Mouse (Mus musculus) midbrain, embryonic 13.5 days (tissue): ENCODE measurements at regions not wholly inside any gene's neighbourhood (a gene's known extent, or its start where the extent isn't known, plus 50 kb on each side); places are given as distances from the start of the nearest gene placed in this dataset.

Source experiments
- ATAC-seq: fragments of 200-750 bp; cut with Nextera tagmentation; 2 replicates; pipeline ENCODE4 v1.8.0; 2017; ENCODE audit warnings: mild to moderate bottlenecking, moderate TSS enrichment, moderate library complexity
- H3K27ac ChIP-seq: fragments of 300-500 bp; sonication (generic); 2 replicates; pipeline ENCODE4 v1.5.1; 2015; ENCODE audit warnings: inconsistent platforms, mild to moderate bottlenecking, moderate library complexity
- H3K27me3 ChIP-seq: fragments of 300-500 bp; sonication (generic); 2 replicates; pipeline ENCODE4 v1.6.1; 2015; ENCODE audit warnings: mild to moderate bottlenecking, inconsistent platforms
- H3K36me3 ChIP-seq: fragments of 300-500 bp; sonication (generic); 2 replicates; pipeline ENCODE4 v1.6.1; 2015; ENCODE audit warnings: mild to moderate bottlenecking, inconsistent platforms
- H3K4me1 ChIP-seq: fragments of 300-500 bp; sonication (generic); replicated peaks from 2 replicates; pipeline ENCODE4 v1.6.1; 2015; ENCODE audit warnings: inconsistent platforms
- H3K4me2 ChIP-seq: fragments of 300-500 bp; sonication (generic); replicated peaks from 2 replicates; pipeline ENCODE4 v1.6.1; 2015; ENCODE audit warnings: moderate library complexity, mild to moderate bottlenecking, inconsistent platforms
- H3K4me3 ChIP-seq: fragments of 300-500 bp; sonication (generic); replicated peaks from 2 replicates; pipeline ENCODE4 v1.5.1; 2015; ENCODE audit warnings: mild to moderate bottlenecking, inconsistent platforms
- H3K9ac ChIP-seq: fragments of 300-500 bp; sonication (generic); replicated peaks from 2 replicates; pipeline ENCODE4 v1.6.1; 2015; ENCODE audit warnings: mild to moderate bottlenecking, inconsistent platforms
- H3K9me3 ChIP-seq: fragments of 300-500 bp; sonication (generic); 2 replicates; pipeline ENCODE4 v1.6.1; 2016; ENCODE audit warnings: mild to moderate bottlenecking, inconsistent platforms
- WGBS: fragments of 180-500 bp; shearing (Covaris S2); methylation state at CpG from one replicate; pipeline ENCODE4 v1.1.7; 2015; 5-methylcytosine and 5-hydroxymethylcytosine counted together

GRCm38 (mm10) chr14:66438572-66438971 is 429.6 kb upstream of the Gulo start:
- Histone ChIP-seq H3K36me3 (no peaks in the 10 kb centered on the region), H3K4me2 (no peak overlapping the region), H3K4me1 (no peaks in the 10 kb centered on the region), H3K4me3 (no peak overlapping the region), H3K27ac (no peak overlapping the region), H3K9ac (no peak overlapping the region), H3K9me3 (0 out of 2 replicates have a peak, but pooled peaks cover under 1% of the 10 kb centered on the region), H3K27me3 (no peaks in the 10 kb centered on the region)
- no peak for ATAC-seq
- WGBS: 92% methylated on average over 1 of the region's 1 CpGs

GRCm38 (mm10) chr14:66438001-66438400 is 429.0 kb upstream of the Gulo start:
- Histone ChIP-seq H3K4me2 (no peak overlapping the region), H3K27ac (no peak overlapping the region), H3K4me1 (no peaks in the 10 kb centered on the region), H3K36me3 (no peaks in the 10 kb centered on the region), H3K4me3 (no peak overlapping the region), H3K9ac (no peak overlapping the region), H3K27me3 (no peaks in the 10 kb centered on the region), H3K9me3 (0 out of 2 replicates have a peak, but pooled peaks cover 3% of the 10 kb centered on the region)
- no peak for ATAC-seq
- WGBS: 89% methylated on average over 1 of the region's 1 CpGs

DNA sequence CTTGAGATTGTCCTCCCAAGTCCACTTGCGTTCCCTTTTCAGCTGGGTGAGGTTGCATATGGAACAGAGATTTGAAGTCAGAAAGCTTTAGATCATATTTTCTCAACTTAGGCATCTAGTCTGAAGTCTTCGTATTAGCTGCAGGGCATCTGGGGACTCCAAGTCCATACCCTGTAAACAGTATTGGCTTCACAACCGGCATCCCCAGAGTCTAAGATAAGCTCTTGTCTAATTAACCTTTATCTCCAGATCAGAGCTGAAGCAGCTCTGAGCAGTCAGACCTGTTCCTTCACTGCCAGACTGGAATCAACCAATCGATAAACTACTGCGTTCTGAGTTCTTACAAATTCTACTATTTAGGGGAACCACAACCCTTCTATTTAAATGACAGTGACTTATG is 422.6 kb upstream of the Gulo start:
- Histone ChIP-seq H3K4me1 (no peaks in the 10 kb centered on the region), H3K4me2 (no peak overlapping the region), H3K9ac (no peak overlapping the region), H3K4me3 (no peak overlapping the region), H3K36me3 (no peaks in the 10 kb centered on the region), H3K27me3 (no peaks in the 10 kb centered on the region), H3K9me3 (0 out of 2 replicates have a peak, but pooled peaks cover 3% of the 10 kb centered on the region), H3K27ac (no peak overlapping the region)
- 85% methylated on average over 5 of the region's 5 CpGs for WGBS
- no peak for ATAC-seq

GRCm38 (mm10) chr14:66424141-66424540 is 415.1 kb upstream of the Gulo start:
- no peaks in the 10 kb centered on the region for H3K9me3 ChIP-seq
- H3K4me2 ChIP-seq: peak overlapping the region; percentile 9; the same call in 1 of the 2 replicates
- no peak overlapping the region for H3K9ac ChIP-seq
- 6% methylated on average over 5 of the region's 5 CpGs for WGBS
- peaks cover 12% of the 10 kb centered on the region for H3K4me1 ChIP-seq
- H3K27ac ChIP-seq: no peak overlapping the region
- no peak overlapping the region for H3K4me3 ChIP-seq
- H3K36me3 ChIP-seq: no peaks in the 10 kb centered on the region
- peak; percentile 65 for ATAC-seq
- H3K27me3 ChIP-seq: no peaks in the 10 kb centered on the region
